Mouse (Mus musculus): Measurements from ENCODE around the gene Flrt1.
"Not testable (repeated sequence)": the region's sequence is repeated elsewhere in the genome, so short reads cannot be mapped to it uniquely, and the experiment has no call there.

The Flrt1 gene

DNA sequence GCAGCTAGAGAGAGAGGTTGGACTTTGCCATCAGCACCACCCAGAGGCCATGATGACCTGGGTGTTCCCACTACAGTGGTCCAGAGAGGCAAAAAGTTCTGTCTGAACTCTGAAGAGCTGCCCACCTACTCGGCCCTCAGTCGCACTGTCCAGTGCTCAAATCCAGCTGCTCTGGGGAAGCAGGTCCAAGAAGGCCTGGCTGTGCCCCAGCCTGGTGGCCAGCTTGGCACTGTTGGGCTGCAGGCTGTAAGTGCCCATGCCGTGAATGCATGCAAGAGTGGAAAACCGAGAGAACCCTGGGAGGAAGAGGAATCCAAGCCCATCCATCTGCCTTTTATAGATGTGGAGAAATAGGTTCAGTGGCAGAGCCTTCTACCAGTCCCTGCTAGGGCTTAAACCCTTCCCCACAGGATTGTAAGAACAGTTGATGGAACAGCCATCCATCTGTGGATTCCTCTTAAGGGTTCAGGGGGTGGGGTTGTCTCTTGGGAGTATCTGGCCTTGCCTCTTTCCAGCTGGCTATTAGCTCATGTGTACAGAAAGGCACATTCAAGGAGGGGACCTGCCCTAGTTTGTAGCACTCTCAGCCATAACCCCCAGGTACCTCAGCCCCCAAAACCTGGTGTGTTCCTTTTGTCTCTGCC lies 2.1 kb downstream of the Flrt1 start:
- no peak for DNase-seq (ENCODE audit: low spot score)

- no peak for DNase-seq (ENCODE audit: low spot score)
Measured at GRCm38 (mm10) chr19:7102039-7102438, 3.5 kb downstream of the Flrt1 start.

GRCm38 (mm10) chr19:7099620-7100155 lies 5.8 kb downstream of the Flrt1 start:
- DNase-seq (ENCODE audit: low spot score): no peak

- DNase-seq (ENCODE audit: low spot score): no peak
Measured at GRCm38 (mm10) chr19:7092756-7093155, 12.8 kb downstream of the Flrt1 start.

DNA sequence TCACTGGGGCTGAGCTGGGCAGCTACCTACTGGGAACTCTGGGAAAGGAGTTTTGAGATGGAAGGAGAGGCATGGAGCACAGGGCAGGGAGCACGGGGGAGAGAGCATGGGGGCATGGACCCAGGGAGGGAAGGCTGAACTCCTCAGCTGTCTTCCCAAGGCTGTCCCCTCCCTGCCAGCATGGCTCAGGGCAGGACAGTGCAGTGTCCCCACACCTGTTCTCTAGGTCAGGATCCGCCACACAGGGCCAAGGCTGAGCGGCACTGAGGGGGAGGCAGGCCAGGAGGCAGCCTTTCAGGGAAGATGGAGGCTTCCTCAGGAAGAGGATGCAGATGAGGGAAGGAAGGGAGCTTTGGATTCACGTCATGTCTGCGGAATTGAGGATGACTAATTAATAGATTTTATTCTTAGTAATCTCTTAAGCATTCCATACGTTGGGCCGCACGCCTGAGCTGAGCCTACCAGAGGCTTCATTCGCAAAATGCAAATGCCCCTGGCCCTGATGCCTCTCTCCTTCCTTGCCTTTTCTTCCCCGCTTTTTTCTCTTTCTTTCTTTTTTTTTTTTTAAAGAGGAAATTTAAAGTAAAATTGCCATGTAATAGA lies 14.0 kb downstream of the Flrt1 start:
- DNase-seq (ENCODE audit: low spot score): no peak

DNA sequence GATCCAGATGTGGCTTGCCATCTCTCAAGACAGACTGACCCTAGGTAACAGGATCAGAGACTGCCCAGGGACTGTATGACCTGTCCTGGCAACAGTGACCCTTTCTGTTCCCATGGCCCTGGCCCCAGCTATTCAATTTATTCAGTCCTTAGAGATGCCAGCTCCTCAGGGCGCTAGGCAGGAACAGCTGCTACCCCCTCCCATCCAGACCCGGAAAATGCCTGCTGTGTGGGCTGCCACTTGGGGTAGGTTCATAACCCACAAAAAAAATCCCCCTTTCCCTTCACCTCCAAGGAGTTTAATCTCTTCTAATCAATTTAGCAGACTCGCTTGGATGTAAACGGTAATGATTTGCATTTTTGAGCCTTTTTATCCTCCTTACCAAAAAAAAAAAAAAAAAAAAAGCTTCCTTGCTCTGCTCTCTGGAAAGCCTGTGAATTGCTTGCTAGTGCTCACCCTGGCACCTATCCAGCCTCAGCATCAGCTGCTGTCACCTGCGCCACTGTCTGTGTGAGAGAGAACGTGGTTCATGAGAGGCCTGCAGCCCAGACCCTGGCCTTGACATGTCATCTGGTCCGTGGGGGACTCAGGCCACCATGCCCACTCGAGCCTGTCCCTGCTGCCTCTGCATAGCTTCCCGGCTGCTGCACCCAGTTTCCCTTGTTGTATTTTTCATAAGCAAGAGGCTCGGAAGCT lies 15.0 kb downstream of the Flrt1 start:
- DNase-seq (ENCODE audit: low spot score): no peak

DNA sequence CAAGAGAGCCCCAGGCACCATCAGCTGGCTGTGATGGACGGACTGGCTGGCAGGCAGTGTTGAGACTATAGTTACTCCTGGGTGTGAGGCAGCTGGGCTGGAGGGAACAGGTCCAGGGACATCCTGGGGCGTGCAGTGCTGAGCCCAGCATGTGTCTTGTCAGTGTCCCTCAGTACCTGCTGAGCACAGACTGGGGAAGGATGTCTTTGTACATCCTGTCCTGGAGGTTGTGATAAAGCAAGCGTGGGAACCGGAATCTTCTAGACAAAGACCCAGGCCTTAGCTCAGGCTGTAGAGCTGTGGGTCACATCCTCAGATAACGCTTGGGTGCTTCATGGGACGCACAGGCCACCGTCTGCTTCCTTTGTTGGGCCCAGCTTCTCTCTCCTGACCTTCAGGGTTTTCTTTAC lies 15.7 kb downstream of the Flrt1 start:
- no peak for DNase-seq (ENCODE audit: low spot score)

DNA sequence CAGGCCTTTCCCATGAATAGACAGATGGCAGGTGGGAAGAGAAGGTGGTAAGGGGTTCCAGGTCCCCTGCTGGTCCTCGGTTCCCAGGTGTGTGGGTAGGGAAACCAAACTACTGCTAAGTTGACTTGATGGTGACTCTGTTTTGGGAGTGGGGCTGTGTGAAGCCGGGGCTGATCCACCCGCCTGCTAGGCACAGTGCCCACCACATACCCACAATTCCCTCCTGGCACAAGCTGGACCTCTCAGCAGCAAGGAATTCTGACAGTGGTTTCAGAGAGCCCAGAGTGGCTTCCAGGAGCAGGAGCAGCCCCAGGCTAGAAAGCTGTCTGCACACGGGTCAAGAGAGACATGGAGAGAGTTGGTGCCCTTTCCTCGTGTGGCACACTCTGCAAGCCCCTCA lies 16.5 kb downstream of the Flrt1 start:
- DNase-seq (ENCODE audit: low spot score): no peak

DNA sequence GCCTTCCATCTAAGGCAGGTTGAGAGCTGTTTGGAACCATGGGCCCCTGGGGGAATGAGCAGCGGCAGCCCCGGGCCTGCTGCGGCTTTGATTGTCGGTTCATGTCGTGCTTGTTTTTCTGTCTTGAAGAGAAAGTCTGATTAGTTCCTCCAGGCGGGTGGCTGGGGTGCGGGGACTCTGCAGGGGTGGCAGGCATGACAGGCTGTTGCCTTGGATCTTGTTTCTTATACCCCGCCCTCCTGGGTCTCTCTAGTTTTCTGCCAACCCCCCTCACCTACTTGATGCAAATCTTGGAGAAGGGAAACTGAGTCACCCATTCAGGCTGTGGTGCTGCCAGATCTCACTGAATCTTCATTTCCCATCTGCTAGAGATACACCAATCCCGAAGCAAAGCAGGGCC lies 17.0 kb downstream of the Flrt1 start:
- no peak for DNase-seq (ENCODE audit: low spot score)

DNA sequence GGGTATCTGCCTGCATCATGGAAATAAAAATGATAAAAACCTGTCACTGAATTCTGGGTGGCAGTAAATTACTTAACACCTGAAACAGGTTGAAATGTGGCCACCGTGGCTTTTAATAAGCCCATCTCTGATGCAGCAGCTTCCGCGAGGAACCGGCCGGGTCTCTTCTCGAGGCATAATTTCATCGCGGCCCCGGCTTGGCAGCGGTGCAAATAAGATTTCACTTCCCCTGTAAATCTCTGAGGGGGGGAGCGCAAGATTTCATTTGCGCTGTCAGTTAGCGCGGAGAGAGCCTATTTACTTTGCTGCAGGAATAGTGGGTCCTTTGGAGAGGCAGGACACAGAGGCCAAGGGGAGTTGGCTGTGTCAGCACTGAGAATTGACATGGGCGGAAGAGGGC lies 20.8 kb downstream of the Flrt1 start:
- no peak for DNase-seq (ENCODE audit: low spot score)

- no peak for DNase-seq (ENCODE audit: low spot score)
Measured at GRCm38 (mm10) chr19:7083035-7083794, 22.3 kb downstream of the Flrt1 start.

DNA sequence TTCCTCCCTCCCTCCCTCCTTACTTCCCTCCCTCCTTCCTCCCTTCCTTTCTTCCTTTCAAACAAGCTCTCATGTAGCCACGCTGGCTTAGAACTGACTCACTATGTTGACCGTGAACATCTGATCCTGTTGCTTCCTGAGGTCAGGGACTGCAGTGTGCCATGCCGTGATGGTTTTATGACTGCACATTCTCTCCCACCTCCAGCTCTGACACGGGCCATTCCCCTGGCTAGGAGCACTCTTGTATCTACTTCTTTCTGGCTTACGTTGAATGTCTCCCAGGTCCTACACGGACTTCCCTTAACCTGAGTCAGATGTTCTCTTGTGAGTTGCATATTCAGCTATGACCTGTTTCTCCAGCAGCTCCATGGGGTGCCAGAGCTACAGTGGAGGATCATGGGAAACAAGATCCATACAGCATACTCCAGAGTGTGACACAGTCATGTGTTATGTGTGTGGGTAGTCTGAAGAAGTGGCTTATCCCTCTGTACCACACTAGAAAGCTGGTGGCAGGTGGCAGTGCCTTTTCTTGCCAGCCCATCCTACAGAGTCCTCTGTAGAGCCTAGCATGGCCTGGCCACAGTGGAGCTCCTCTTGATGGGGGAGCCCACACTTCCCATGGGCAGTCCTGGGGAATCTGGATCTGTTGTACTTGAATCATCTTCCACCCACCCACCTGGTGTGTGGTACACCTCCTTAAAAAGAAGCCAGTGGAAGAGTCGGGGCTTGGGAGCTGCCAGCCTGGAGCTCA lies 23.8 kb downstream of the Flrt1 start:
- no peak for DNase-seq (ENCODE audit: low spot score)

DNA sequence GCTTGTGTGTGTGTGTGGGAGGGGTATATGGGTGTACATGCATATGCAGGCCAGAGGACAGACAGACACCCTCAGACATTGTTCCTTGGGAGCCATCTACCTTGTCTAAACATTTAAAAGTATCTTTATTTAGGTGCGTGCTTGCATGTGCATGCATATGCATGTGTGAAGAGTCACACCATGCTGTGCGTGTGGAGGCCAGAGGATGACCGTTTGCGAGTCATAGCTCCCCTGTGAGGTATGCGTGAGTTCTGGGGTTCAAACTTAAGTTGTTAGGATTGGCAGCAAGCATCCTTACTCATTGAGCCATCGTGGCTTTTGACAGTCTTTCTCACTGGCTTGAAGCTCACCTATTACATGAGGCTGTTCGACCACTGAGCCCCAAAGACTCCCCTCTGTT lies 27.3 kb downstream of the Flrt1 start:
- no peak for DNase-seq (ENCODE audit: low spot score)

- DNase-seq (ENCODE audit: low spot score): no peak
Measured at GRCm38 (mm10) chr19:7077666-7078065, 27.9 kb downstream of the Flrt1 start.

DNA sequence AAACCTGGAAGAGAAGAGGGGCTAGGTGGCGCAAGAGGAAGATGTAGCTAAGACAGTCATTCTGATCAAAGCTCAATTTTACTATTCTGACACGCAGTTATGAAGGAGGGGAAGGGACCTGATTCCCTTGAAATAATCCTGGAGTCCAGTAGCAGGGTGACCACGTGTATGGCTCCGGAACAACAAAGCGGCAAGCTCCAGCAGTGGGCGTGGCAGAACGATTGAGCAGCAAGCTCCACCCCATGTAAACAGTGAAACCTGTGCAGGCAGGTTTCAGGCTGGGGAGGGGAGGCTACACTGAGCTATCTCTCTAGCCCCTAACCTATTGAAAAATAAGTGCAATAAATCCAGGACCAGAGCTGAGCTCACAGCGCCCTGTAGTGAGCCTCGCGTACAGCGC lies 30.2 kb downstream of the Flrt1 start:
- DNase-seq (ENCODE audit: low spot score): not testable (repeated sequence)

GRCm38 (mm10) chr19:7073997-7074781 lies 31.3 kb downstream of the Flrt1 start:
- no peak for DNase-seq (ENCODE audit: low spot score)

DNA sequence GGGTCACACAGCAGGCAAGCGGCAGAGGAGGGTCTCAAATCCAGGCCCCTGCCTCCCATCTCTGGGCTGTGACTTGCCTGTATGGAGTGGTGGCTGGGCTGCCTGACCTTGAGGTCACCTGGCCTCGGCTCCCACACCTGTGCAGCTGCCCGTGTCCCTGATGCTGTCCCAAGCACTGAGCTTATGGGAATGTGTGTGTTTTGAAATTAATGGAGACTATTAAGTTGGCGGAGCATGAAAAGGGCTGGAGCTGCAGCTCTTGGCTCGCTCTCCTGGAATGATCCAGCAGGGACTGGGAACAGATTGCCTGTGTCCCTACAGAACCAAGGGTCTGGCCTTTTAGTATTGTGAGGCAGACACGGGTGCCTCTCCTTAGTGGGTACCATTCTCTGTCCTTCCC lies 33.3 kb downstream of the Flrt1 start:
- DNase-seq (ENCODE audit: low spot score): no peak

DNA sequence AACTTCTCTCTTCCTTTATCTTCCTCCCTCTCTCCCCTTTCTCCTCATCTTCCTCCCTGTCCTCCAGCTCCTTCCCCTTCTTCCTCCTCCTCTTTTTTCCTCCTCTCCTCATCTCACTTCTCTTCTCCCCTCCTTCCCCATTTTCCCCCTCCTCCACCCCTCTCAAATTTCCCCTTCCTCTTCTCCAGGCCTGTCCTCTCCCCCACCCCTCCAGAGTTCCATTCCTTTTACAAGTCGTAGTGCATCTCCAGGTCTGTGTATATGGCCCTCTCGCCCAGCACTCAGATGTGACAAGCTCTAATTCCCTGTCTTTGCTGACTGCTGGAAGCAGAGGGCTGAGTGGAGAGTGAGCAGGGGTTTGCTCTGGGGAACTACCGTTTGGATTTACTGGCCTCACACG lies 34.8 kb downstream of the Flrt1 start:
- DNase-seq (ENCODE audit: low spot score): no peak

GRCm38 (mm10) chr19:7069781-7070763 lies 35.5 kb downstream of the Flrt1 start:
- DNase-seq (ENCODE audit: low spot score): no peak
